Mouse (Mus musculus) lung, postnatal 0 days (tissue): ENCODE measurements around the gene Far1.

Experiments
- CTCF ChIP-seq: IDR thresholded peaks from 2 replicates; pipeline ENCODE4 v1.5.1; 2016; ENCODE audit warnings: antibody characterized with exemption, mild to moderate bottlenecking
- EP300 ChIP-seq: IDR thresholded peaks from 2 replicates; pipeline ENCODE4 v1.6.1; 2016; ENCODE audit warnings: antibody characterized with exemption, mild to moderate bottlenecking, control low read depth

GRCm38 (mm10) chr7:113507846-113508245, 5.8 kb upstream of the Far1 start:
- no peak for TF ChIP-seq CTCF
- no peak for TF ChIP-seq EP300
